Mouse (Mus musculus) heart, embryonic 15.5 days (tissue): ENCODE results near the gene Primpol. TPM values are rescaled to one million over a fixed set of nuclear protein-coding genes. Genes with fewer than 3 reads are reported as not detected.

Source experiments
- ATAC-seq: fragments of 200-750 bp; cut with Nextera tagmentation; replicated peaks from 2 replicates; pipeline ENCODE4 v1.8.0; 2017; ENCODE audit warnings: low read depth, moderate TSS enrichment; ENCODE audit not compliant: insufficient number of reproducible peaks, insufficient read depth, low FRiP score
- H3K27ac ChIP-seq: fragments of 300-500 bp; sonication (generic); 2 replicates; pipeline ENCODE4 v1.5.1; 2015; ENCODE audit warnings: mild to moderate bottlenecking, inconsistent platforms
- H3K27me3 ChIP-seq: fragments of 300-500 bp; sonication (generic); 2 replicates; pipeline ENCODE4 v1.6.1; 2015; ENCODE audit warnings: inconsistent platforms
- H3K36me3 ChIP-seq: fragments of 300-500 bp; sonication (generic); 2 replicates; pipeline ENCODE4 v1.6.1; 2015; ENCODE audit warnings: mild to moderate bottlenecking, inconsistent platforms
- H3K4me1 ChIP-seq: fragments of 300-500 bp; sonication (generic); replicated peaks from 2 replicates; pipeline ENCODE4 v1.6.1; 2015; ENCODE audit warnings: inconsistent platforms
- H3K4me2 ChIP-seq: fragments of 300-500 bp; sonication (generic); 2 replicates; pipeline ENCODE4 v1.6.1; 2015; ENCODE audit warnings: inconsistent platforms, mild to moderate bottlenecking, moderate library complexity
- H3K4me3 ChIP-seq: fragments of 300-500 bp; sonication (generic); 2 replicates; pipeline ENCODE4 v1.5.1; 2015; ENCODE audit warnings: mild to moderate bottlenecking, inconsistent platforms
- H3K9ac ChIP-seq: fragments of 300-500 bp; sonication (generic); 2 replicates; pipeline ENCODE4 v1.6.1; 2015; ENCODE audit warnings: mild to moderate bottlenecking, inconsistent platforms
- H3K9me3 ChIP-seq: fragments of 300-500 bp; sonication (generic); replicated peaks from 2 replicates; pipeline ENCODE4 v1.6.1; 2016; ENCODE audit warnings: inconsistent platforms
- WGBS: fragments of 180-500 bp; shearing (Covaris S2); methylation state at CpG from one replicate; pipeline ENCODE4 v1.1.7; 2015; ENCODE audit warnings: mixed read lengths; 5-methylcytosine and 5-hydroxymethylcytosine counted together
- polyA plus RNA-seq: library from polyadenylated mRNA; unstranded; fragments of >200 nt; fragmentation: Nextera tagmentation; extraction: Ambion mirVana; gene quantifications from 2 replicates; pipeline ENCODE4 v1.2.1, GENCODE M21; 2015

The Primpol gene
- polyA plus RNA-seq, 1 experiment from 2014 or later, result 9.8 TPM

- 91% methylated on average over 5 of the region's 5 CpGs for WGBS
- H3K4me2 ChIP-seq, result no peak overlapping the region
- H3K9ac ChIP-seq, result no peak overlapping the region
- no peaks in the 10 kb centered on the region for H3K9me3 ChIP-seq
- H3K27me3 ChIP-seq, result no peaks in the 10 kb centered on the region
- H3K36me3 ChIP-seq, result no peaks in the 10 kb centered on the region
- peaks cover 12% of the 10 kb centered on the region; the same call in 1 of the 2 replicates for H3K4me1 ChIP-seq
- no peak for ATAC-seq
- no peak overlapping the region for H3K4me3 ChIP-seq
- H3K27ac ChIP-seq, result no peak overlapping the region
Observed at GRCm38 (mm10) chr8:46626642-46627041, 9.6 kb upstream of the Primpol start.

DNA sequence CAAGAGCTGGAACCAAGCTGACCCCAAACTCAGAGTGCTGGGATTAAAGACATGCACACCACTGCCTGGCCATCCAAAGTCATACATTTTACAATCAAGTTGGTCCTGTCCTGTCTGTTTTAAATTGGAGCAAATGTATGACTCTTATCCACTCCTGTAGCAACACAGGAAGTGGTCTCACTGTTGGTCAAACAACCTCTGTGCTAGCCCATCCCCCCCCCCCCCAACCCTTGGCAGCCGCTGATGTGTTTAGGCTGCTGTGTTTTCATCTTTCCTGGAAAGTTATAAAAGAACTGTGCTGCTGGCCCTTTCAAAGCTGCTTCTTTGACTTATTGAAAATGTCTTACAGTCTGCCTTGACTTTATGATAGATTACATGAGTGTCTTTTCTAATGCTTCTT is 8.2 kb upstream of the Primpol start:
- Histone ChIP-seq H3K36me3 (no peaks in the 10 kb centered on the region), H3K4me1 (peaks cover 12% of the 10 kb centered on the region; the same call in 1 of the 2 replicates), H3K9me3 (no peaks in the 10 kb centered on the region), H3K9ac (no peak overlapping the region), H3K27me3 (no peaks in the 10 kb centered on the region), H3K27ac (no peak overlapping the region), H3K4me3 (no peak overlapping the region), H3K4me2 (no peak overlapping the region)
- no peak for ATAC-seq
- WGBS, result 57% methylated on average over 1 of the region's 1 CpGs

- H3K27ac ChIP-seq, result no peak overlapping the region
- H3K36me3 ChIP-seq, result no peaks in the 10 kb centered on the region
- no peaks in the 10 kb centered on the region for H3K27me3 ChIP-seq
- ATAC-seq, result no peak; the same call in 1 of the 2 replicates
- H3K9ac ChIP-seq, result no peak overlapping the region
- H3K4me2 ChIP-seq, result no peak overlapping the region
- H3K4me1 ChIP-seq, result peaks cover 25% of the 10 kb centered on the region
- no peak overlapping the region for H3K4me3 ChIP-seq
- no peaks in the 10 kb centered on the region for H3K9me3 ChIP-seq
- WGBS, result 77% methylated on average over 9 of the region's 9 CpGs
Observed at GRCm38 (mm10) chr8:46622446-46623270, 5.6 kb upstream of the Primpol start.

DNA sequence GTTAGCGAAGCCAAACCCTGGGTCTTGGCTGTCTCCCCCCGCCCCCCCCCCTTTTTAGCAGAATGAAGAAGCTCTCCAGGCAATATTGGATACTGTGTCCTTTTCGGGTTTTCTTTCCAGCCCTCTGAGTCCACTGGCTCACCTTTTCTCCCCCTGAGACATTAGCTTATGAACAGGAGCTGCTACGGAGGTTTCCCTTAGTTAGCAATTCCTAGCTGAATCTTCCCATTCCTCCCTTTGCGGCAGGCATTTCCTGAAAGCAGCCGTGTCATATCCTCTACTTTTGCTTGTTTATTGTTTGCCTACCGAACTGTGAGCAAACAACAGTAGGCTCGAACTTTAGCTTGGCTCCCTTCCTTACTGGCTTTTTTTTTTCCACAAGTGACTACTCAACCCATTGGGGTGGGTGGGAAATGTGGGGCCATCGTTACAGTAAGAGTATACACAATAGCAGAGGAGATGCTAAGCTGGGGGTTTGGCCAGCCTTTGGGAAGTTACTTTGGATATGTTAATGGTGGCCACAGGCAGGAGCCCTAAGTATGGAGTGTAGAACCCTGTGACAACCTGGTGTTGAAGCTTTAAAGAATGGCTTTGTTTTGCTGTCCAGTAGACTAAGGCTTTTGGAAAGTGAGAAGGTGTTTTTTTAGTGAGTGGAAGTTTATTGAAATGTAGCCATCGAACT is 1.8 kb upstream of the Primpol start:
- Histone ChIP-seq H3K4me3 (peak overlapping the region; percentile 73), H3K27ac (no peak overlapping the region), H3K4me2 (peak overlapping the region; percentile 78), H3K9ac (peak overlapping the region; percentile 72), H3K4me1 (peaks cover 17% of the 10 kb centered on the region), H3K9me3 (no peaks in the 10 kb centered on the region), H3K27me3 (no peaks in the 10 kb centered on the region), H3K36me3 (no peaks in the 10 kb centered on the region)
- no peak for ATAC-seq
- 12% methylated on average over 10 of the region's 10 CpGs for WGBS

- Histone ChIP-seq H3K4me3 (peak overlapping the region; percentile 73), H3K4me1 (peaks cover 21% of the 10 kb centered on the region), H3K4me2 (peak overlapping the region; percentile 78), H3K27ac (peak overlapping the region; percentile 91), H3K36me3 (no peaks in the 10 kb centered on the region), H3K9me3 (no peaks in the 10 kb centered on the region), H3K9ac (peak overlapping the region; percentile 72), H3K27me3 (no peaks in the 10 kb centered on the region)
- ATAC-seq, result peak; percentile 31
- under 1% methylated on average over 38 of the region's 38 CpGs for WGBS
Observed at GRCm38 (mm10) chr8:46617690-46618620, 943 bp upstream of the Primpol start.

DNA sequence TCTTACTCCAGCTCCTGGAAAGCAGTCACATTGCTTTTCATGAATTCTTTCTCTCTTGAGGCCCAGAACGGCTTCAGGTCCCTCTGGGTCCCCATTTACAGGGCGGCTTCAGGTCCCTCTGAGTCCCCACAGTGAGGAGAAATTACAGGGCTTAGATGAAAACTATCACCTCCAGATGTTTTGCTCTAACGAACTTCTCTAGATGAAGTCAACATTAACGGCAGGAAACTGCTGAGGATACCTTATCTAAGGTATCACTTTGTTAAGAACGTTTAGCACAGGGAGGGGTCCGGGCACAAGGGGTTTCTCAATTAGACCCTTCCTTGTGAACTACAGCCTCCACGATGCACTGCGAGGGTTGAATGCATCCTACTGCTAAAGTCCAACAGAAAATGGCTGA is 1.1 kb downstream of the Primpol start:
- ATAC-seq, result no peak
- H3K9me3 ChIP-seq, result no peaks in the 10 kb centered on the region
- peaks cover 21% of the 10 kb centered on the region for H3K4me1 ChIP-seq
- peak overlapping the region; percentile 73; the same call in 1 of the 2 replicates for H3K4me3 ChIP-seq
- H3K27me3 ChIP-seq, result no peaks in the 10 kb centered on the region
- 65% methylated on average over 8 of the region's 8 CpGs for WGBS
- H3K9ac ChIP-seq, result no peak overlapping the region
- H3K4me2 ChIP-seq, result peak overlapping the region; percentile 78
- H3K27ac ChIP-seq, result no peak overlapping the region
- no peaks in the 10 kb centered on the region for H3K36me3 ChIP-seq

- 60% methylated on average over 4 of the region's 4 CpGs for WGBS
- Histone ChIP-seq H3K4me1 (peaks cover 12% of the 10 kb centered on the region), H3K36me3 (no peaks in the 10 kb centered on the region), H3K9me3 (no peaks in the 10 kb centered on the region), H3K9ac (no peak overlapping the region), H3K4me2 (no peak overlapping the region), H3K27me3 (no peaks in the 10 kb centered on the region), H3K27ac (peak overlapping the region; percentile 53), H3K4me3 (no peak overlapping the region)
- ATAC-seq, result no peak
Observed at GRCm38 (mm10) chr8:46613377-46613776, 3.6 kb downstream of the Primpol start.

GRCm38 (mm10) chr8:46612913-46613312 is 4.1 kb downstream of the Primpol start:
- no peaks in the 10 kb centered on the region for H3K27me3 ChIP-seq
- peak overlapping the region; percentile 53 for H3K27ac ChIP-seq
- no peak overlapping the region for H3K9ac ChIP-seq
- H3K36me3 ChIP-seq, result no peaks in the 10 kb centered on the region
- WGBS, result 75% methylated on average over 4 of the region's 4 CpGs
- no peaks in the 10 kb centered on the region for H3K9me3 ChIP-seq
- ATAC-seq, result no peak
- no peak overlapping the region for H3K4me2 ChIP-seq
- peaks cover 8% of the 10 kb centered on the region for H3K4me1 ChIP-seq
- H3K4me3 ChIP-seq, result no peak overlapping the region

DNA sequence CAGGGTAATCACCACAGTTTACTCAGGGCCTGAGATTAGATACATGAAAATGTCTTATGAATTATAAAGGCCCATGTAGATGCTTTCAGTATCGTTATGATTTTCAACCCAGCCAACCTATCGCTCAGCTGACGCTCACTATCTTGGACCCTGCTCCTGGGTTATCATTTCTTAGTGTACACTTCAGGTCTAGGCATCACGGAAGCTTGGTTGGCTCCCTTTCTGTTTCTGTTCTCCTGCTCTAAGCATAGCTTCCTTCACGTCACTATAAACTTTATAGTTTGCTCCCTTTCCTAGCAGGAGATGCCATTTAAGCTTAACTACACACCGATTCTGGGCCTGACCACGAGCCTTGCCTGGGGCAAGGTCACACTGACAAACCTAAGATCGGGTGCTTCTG is 5.5 kb downstream of the Primpol start:
- 70% methylated on average over 8 of the region's 8 CpGs for WGBS
- no peaks in the 10 kb centered on the region for H3K27me3 ChIP-seq

GRCm38 (mm10) chr8:46606930-46607329 is 10.1 kb downstream of the Primpol start:
- ATAC-seq, result no peak
- no peak overlapping the region for H3K4me2 ChIP-seq
- H3K4me3 ChIP-seq, result no peak overlapping the region
- no peak overlapping the region for H3K27ac ChIP-seq
- no peaks in the 10 kb centered on the region for H3K27me3 ChIP-seq
- H3K4me1 ChIP-seq, result no peaks in the 10 kb centered on the region
- H3K36me3 ChIP-seq, result peaks cover 4% of the 10 kb centered on the region
- no peaks in the 10 kb centered on the region for H3K9me3 ChIP-seq
- WGBS, result 89% methylated on average over 1 of the region's 1 CpGs
- no peak overlapping the region for H3K9ac ChIP-seq

More for the DNA sequence above, 5.5 kb downstream of the Primpol start:
- Histone ChIP-seq H3K4me1 (peaks cover 8% of the 10 kb centered on the region), H3K4me2 (no peak overlapping the region), H3K9me3 (no peaks in the 10 kb centered on the region), H3K36me3 (no peaks in the 10 kb centered on the region), H3K9ac (no peak overlapping the region), H3K4me3 (no peak overlapping the region), H3K27ac (0 out of 2 replicates have a peak overlapping the region, but pooled peaks have one; percentile 1)
- ATAC-seq, result no peak

DNA sequence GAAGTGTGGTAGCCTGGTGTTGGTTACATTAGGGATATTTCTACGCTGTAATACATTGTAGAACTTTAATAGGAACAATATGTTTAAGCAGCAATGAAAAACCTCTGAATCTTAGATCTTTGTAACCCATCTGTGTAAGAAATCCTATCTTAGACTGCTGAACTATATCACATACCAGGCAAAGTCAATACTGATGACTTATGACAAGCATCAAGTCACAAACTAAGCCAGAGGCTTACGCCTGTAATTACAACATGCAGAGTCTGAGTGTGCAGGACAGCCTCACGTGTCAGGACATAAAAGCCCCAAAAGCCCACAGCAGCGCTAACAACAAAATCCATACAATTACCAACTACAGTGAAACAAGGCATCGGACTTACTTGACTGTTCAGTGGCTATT is 13.4 kb downstream of the Primpol start:
- Histone ChIP-seq H3K4me3 (no peak overlapping the region), H3K4me1 (peaks cover 9% of the 10 kb centered on the region; the same call in 1 of the 2 replicates), H3K4me2 (no peak overlapping the region), H3K9me3 (no peaks in the 10 kb centered on the region), H3K9ac (no peak overlapping the region), H3K27me3 (no peaks in the 10 kb centered on the region), H3K36me3 (peaks cover 4% of the 10 kb centered on the region), H3K27ac (no peak overlapping the region)
- no peak for ATAC-seq
- 85% methylated on average over 5 of the region's 5 CpGs for WGBS
